ENCODE assay signal across 19 mouse cellular contexts in genomic region chr12:77528868-77529271, GRCm38 (mm10).
A peak's percentile ranks its signal among the peaks of the same experiment; 100 is the strongest.
DNase-seq lines count a peak whose midpoint lies in the region; ATAC-seq and TF ChIP-seq lines count a peak whose summit lies in the region.
"Had no signal": no experiment of that assay in that cellular context is flagged by ENCODE, and none has a peak within 500 bp of the region (broad histone marks: within the 10 kb centered on the region; RNA-seq: fewer than 3 reads in every experiment).

No protein-coding gene starts in this region.

- no peaks in the 10 kb centered on the region for H3K9me3 ChIP-seq in forebrain, postnatal 0 days (ENCODE audit: low read length)
- H3K9me3 ChIP-seq in forebrain, embryonic 10.5 days = no peaks in the 10 kb centered on the region
- H3K9me3 ChIP-seq in hindbrain, postnatal 0 days (ENCODE audit: low read length) = no peaks in the 10 kb centered on the region
- H3K9me3 ChIP-seq: G1E; kidney, embryonic 15.5 days had no signal

- no peak overlapping the region for H3K4me3 ChIP-seq in forebrain, postnatal 0 days (ENCODE audit: low read depth, low read length)
- no peak overlapping the region for H3K4me3 ChIP-seq in forebrain, embryonic 10.5 days
- H3K4me3 ChIP-seq in hindbrain, postnatal 0 days (ENCODE audit: low read length) = no peak overlapping the region
- H3K4me3 ChIP-seq: kidney, embryonic 15.5 days; myocyte had no signal

- no peak for TF ChIP-seq CTCF in forebrain, postnatal 0 days (IDR thresholded peaks at IDR 0.05; ENCODE audit: low read depth)
- no peak for TF ChIP-seq CTCF in hindbrain, postnatal 0 days (IDR thresholded peaks at IDR 0.05; ENCODE audit: low read depth)

- 49% methylated on average over 8 of the region's 8 CpGs for WGBS in forebrain, postnatal 0 days
- WGBS in forebrain, embryonic 10.5 days = 74% methylated on average over 8 of the region's 8 CpGs
- WGBS in hindbrain, postnatal 0 days = 24% methylated on average over 8 of the region's 8 CpGs

- H3K27me3 ChIP-seq in forebrain, postnatal 0 days (ENCODE audit: insufficient read depth, low read length) = no peaks in the 10 kb centered on the region
- no peaks in the 10 kb centered on the region for H3K27me3 ChIP-seq in forebrain, embryonic 10.5 days (ENCODE audit: poor library complexity, severe bottlenecking)
- no peaks in the 10 kb centered on the region for H3K27me3 ChIP-seq in hindbrain, postnatal 0 days (ENCODE audit: insufficient read depth, low read length)
- H3K27me3 ChIP-seq: kidney, embryonic 15.5 days had no signal

- no peak overlapping the region for H3K27ac ChIP-seq in forebrain, postnatal 0 days (ENCODE audit: low read depth, low read length)
- H3K27ac ChIP-seq in forebrain, embryonic 10.5 days = no peak overlapping the region
- H3K27ac ChIP-seq in hindbrain, postnatal 0 days = peak overlapping the region; percentile 28; the same call in 1 of the 2 replicates
- H3K27ac ChIP-seq: kidney, embryonic 15.5 days had no signal

- no peaks in the 10 kb centered on the region for H3K4me1 ChIP-seq in forebrain, postnatal 0 days (ENCODE audit: insufficient read depth)
- H3K4me1 ChIP-seq in forebrain, embryonic 10.5 days = peaks cover 4% of the 10 kb centered on the region; the same call in 1 of the 2 replicates
- H3K4me1 ChIP-seq in hindbrain, postnatal 0 days (ENCODE audit: insufficient read depth, low read length) = peaks cover 3% of the 10 kb centered on the region; the same call in 1 of the 2 replicates

- ATAC-seq in forebrain, postnatal 0 days = peak; percentile 58
- peak; percentile 47 for ATAC-seq in hindbrain, postnatal 0 days
- ATAC-seq in activated CD4-positive, CD25-positive, alpha-beta regulatory T cell, adult 4 months = no peak
- ATAC-seq: intestine, postnatal 0 days had no signal

- H3K4me2 ChIP-seq in forebrain, postnatal 0 days (ENCODE audit: low read depth) = no peak overlapping the region
- H3K4me2 ChIP-seq in hindbrain, postnatal 0 days (ENCODE audit: low read depth, low read length) = no peak overlapping the region
- H3K4me2 ChIP-seq: kidney, embryonic 15.5 days had no signal

- H3K36me3 ChIP-seq in forebrain, postnatal 0 days (ENCODE audit: insufficient read depth) = no peaks in the 10 kb centered on the region
- no peaks in the 10 kb centered on the region for H3K36me3 ChIP-seq in forebrain, embryonic 10.5 days (replicated peaks)
- no peaks in the 10 kb centered on the region for H3K36me3 ChIP-seq in hindbrain, postnatal 0 days (ENCODE audit: insufficient read depth, low read length)
- H3K36me3 ChIP-seq: G1E; kidney, embryonic 15.5 days had no signal

- H3K9ac ChIP-seq in forebrain, postnatal 0 days = no peak overlapping the region
- no peak overlapping the region for H3K9ac ChIP-seq in hindbrain, postnatal 0 days (replicated peaks; ENCODE audit: low read length)
- H3K9ac ChIP-seq: kidney, embryonic 15.5 days had no signal

- peak; percentile 19 for DNase-seq in forebrain, postnatal 0 days
- DNase-seq in forebrain, embryonic 10.5 days (ENCODE audit: extremely low spot score, low spot score) = no peak
- peak; percentile 7 to 55 for DNase-seq in spleen, postnatal 4 days (ENCODE audit: low spot score in 2 of 2)
- DNase-seq in spleen, adult 18-20 months = no peak
- peak; percentile 62 to 66 for DNase-seq in cerebellum, postnatal 10 days
- peak; percentile 44 for DNase-seq in hindbrain, postnatal 0 days (ENCODE audit: low spot score)
- DNase-seq in thymus, postnatal 14 days = no peak
- DNase-seq: adrenal gland, postnatal 25 days; embryo, embryonic 11 days; gastrocnemius, postnatal 25 days; layer of hippocampus, postnatal 36 days; liver; lung, postnatal 10 days; midbrain, embryonic 14.5 days had no signal

Comparison
In these comparisons a context has a peak if more than half of its experiments do, and no peak if none do; other contexts are left out.
1. DNase-seq: peak in forebrain, postnatal 0 days (single experiment), spleen, postnatal 4 days (2 of 2), cerebellum, postnatal 10 days (2 of 2) and hindbrain, postnatal 0 days (single experiment); none in forebrain, embryonic 10.5 days (single experiment), spleen, adult 18-20 months (0 of 2) and thymus, postnatal 14 days (single experiment).